Mouse (Mus musculus): ENCODE data around the gene Ercc6.

DNA sequence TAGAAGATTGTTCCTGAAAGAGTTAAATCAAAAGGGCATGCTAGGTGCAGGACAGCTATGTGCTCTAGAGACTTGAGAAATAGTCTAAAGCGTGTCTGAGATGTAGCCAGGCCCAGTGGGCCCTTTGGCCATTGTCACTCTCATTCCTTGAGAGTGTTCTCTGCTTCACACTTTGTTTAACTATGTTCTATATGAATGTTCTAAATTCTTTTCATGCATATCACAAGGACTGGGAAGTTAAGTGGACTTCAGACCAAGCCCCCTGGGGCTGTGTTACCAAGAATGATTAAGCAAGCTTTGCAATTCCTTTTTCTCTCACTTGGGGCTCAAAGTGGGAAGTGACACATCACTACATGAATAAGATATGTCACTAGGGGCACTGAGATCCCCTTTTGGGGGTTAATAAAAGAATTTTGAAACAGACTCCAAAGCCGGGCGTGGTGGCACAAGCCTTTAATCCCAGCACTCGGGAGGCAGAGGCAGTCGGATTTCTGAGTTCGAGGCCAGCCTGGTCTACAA is 3.8 kb upstream of the Ercc6 start:
- TF ChIP-seq ZNF384 (IDR thresholded peaks at IDR 0.05; ENCODE audit: low read depth, low read length) (no peak), CHD2 (IDR thresholded peaks at IDR 0.05; ENCODE audit: low read depth, low read length) (no peak), HCFC1 (IDR thresholded peaks at IDR 0.05; ENCODE audit: borderline replicate concordance, insufficient read depth, low read length) (no peak)

Data from ES-E14 (cell line).